ENCODE assay signal across 8 mouse cellular contexts in genomic region chr2:6721460-6722401, GRCm38 (mm10).
A peak's percentile ranks its signal among the peaks of the same experiment; 100 is the strongest.
DNase-seq lines count a peak whose midpoint lies in the region; ATAC-seq and TF ChIP-seq lines count a peak whose summit lies in the region.

No protein-coding gene starts in this region.

- TF ChIP-seq CTCF in brain, embryonic 14.5 days (IDR thresholded peaks at IDR 0.05; ENCODE audit: borderline replicate concordance, extremely low read depth, insufficient read depth, insufficient read length): no peak

- H3K27me3 ChIP-seq in forebrain, embryonic 11.5 days (ENCODE audit: control insufficient read depth, insufficient read depth, low read length): no peaks in the 10 kb centered on the region
- H3K27me3 ChIP-seq in hindbrain, embryonic 13.5 days: no peaks in the 10 kb centered on the region
- H3K27me3 ChIP-seq in limb, embryonic 10.5 days (ENCODE audit: low read depth, poor library complexity, severe bottlenecking): no peaks in the 10 kb centered on the region
- no peaks in the 10 kb centered on the region for H3K27me3 ChIP-seq in midbrain, embryonic 13.5 days
- no peaks in the 10 kb centered on the region for H3K27me3 ChIP-seq in stomach, embryonic 14.5 days (ENCODE audit: control insufficient read depth, insufficient read depth, low read length)

- H3K4me3 ChIP-seq in forebrain, embryonic 11.5 days (ENCODE audit: low read depth, low read length): peak overlapping the region; percentile 32
- peak overlapping the region; percentile 45 for H3K4me3 ChIP-seq in hindbrain, embryonic 13.5 days
- H3K4me3 ChIP-seq in limb, embryonic 10.5 days: peak overlapping the region; percentile 54
- peak overlapping the region; percentile 42 for H3K4me3 ChIP-seq in midbrain, embryonic 13.5 days (replicated peaks)
- peak overlapping the region; percentile 27 for H3K4me3 ChIP-seq in stomach, embryonic 14.5 days (ENCODE audit: low read depth, low read length)

- no peaks in the 10 kb centered on the region for H3K9me3 ChIP-seq in forebrain, embryonic 11.5 days (ENCODE audit: control insufficient read depth, low read length)
- no peaks in the 10 kb centered on the region for H3K9me3 ChIP-seq in hindbrain, embryonic 13.5 days
- H3K9me3 ChIP-seq in limb, embryonic 10.5 days (replicated peaks): no peaks in the 10 kb centered on the region
- H3K9me3 ChIP-seq in midbrain, embryonic 13.5 days: no peaks in the 10 kb centered on the region
- no peaks in the 10 kb centered on the region for H3K9me3 ChIP-seq in stomach, embryonic 14.5 days (ENCODE audit: control insufficient read depth, low read depth, low read length)

- no peaks in the 10 kb centered on the region for H3K36me3 ChIP-seq in forebrain, embryonic 11.5 days (ENCODE audit: control insufficient read depth, insufficient read depth, low read length)
- H3K36me3 ChIP-seq in hindbrain, embryonic 13.5 days: no peaks in the 10 kb centered on the region
- H3K36me3 ChIP-seq in limb, embryonic 10.5 days: no peaks in the 10 kb centered on the region
- H3K36me3 ChIP-seq in midbrain, embryonic 13.5 days: no peaks in the 10 kb centered on the region
- H3K36me3 ChIP-seq in stomach, embryonic 14.5 days (ENCODE audit: control insufficient read depth, insufficient read depth, low read length): no peaks in the 10 kb centered on the region

- peak; percentile 28 for DNase-seq in adrenal gland, postnatal 14 days
- no peak for DNase-seq in adrenal gland, postnatal 10 days
- DNase-seq in brain, embryonic 14.5 days (ENCODE audit: low read depth): peak; percentile 94
- peak; percentile 78 for DNase-seq in forebrain, embryonic 11.5 days (ENCODE audit: low spot score)
- peak; percentile 55 for DNase-seq in limb, embryonic 10.5 days (ENCODE audit: low spot score)

- H3K27ac ChIP-seq in forebrain, embryonic 11.5 days (ENCODE audit: low read depth, low read length): peak overlapping the region; percentile 76
- H3K27ac ChIP-seq in hindbrain, embryonic 13.5 days: peak overlapping the region; percentile 90
- peak overlapping the region; percentile 85 for H3K27ac ChIP-seq in limb, embryonic 10.5 days
- H3K27ac ChIP-seq in midbrain, embryonic 13.5 days: peak overlapping the region; percentile 82
- H3K27ac ChIP-seq in stomach, embryonic 14.5 days (ENCODE audit: low read length): peak overlapping the region; percentile 12; the same call in 1 of the 2 replicates

- TF ChIP-seq POLR2A in brain, embryonic 14.5 days (IDR thresholded peaks at IDR 0.05; ENCODE audit: borderline replicate concordance, extremely low read depth, insufficient read depth, insufficient read length, poor library complexity, severe bottlenecking): no peak

- H3K4me2 ChIP-seq in forebrain, embryonic 11.5 days (ENCODE audit: low read depth, low read length, severe bottlenecking): peak overlapping the region; percentile 83
- peak overlapping the region; percentile 83 for H3K4me2 ChIP-seq in hindbrain, embryonic 13.5 days
- peak overlapping the region; percentile 68 for H3K4me2 ChIP-seq in midbrain, embryonic 13.5 days (replicated peaks)
- peak overlapping the region; percentile 52 for H3K4me2 ChIP-seq in stomach, embryonic 14.5 days (replicated peaks; ENCODE audit: low read depth, low read length)

- WGBS in forebrain, embryonic 11.5 days: 4% methylated on average over 17 of the region's 17 CpGs
- 4% methylated on average over 17 of the region's 17 CpGs for WGBS in hindbrain, embryonic 13.5 days
- 10% methylated on average over 17 of the region's 17 CpGs for WGBS in limb, embryonic 10.5 days
- 11% methylated on average over 17 of the region's 17 CpGs for WGBS in midbrain, embryonic 13.5 days
- 16% methylated on average over 17 of the region's 17 CpGs for WGBS in stomach, embryonic 14.5 days

- peak; percentile 94 for ATAC-seq in forebrain, embryonic 11.5 days (replicated peaks; ENCODE audit: low FRiP score)
- peak; percentile 85 for ATAC-seq in hindbrain, embryonic 13.5 days (ENCODE audit: low FRiP score)
- peak; percentile 84 for ATAC-seq in midbrain, embryonic 13.5 days
- ATAC-seq in stomach, embryonic 14.5 days (ENCODE audit: insufficient number of reproducible peaks, insufficient read depth, low FRiP score, low read depth): peak; percentile 75; the same call in 1 of the 2 replicates

- H3K9ac ChIP-seq in forebrain, embryonic 11.5 days (ENCODE audit: low read length): peak overlapping the region; percentile 67
- peak overlapping the region; percentile 75 for H3K9ac ChIP-seq in hindbrain, embryonic 13.5 days
- peak overlapping the region; percentile 68 for H3K9ac ChIP-seq in midbrain, embryonic 13.5 days (replicated peaks)
- 0 out of 2 replicates have a peak overlapping the region, but pooled peaks have one; percentile 4 for H3K9ac ChIP-seq in stomach, embryonic 14.5 days (replicated peaks; ENCODE audit: low read depth, low read length)

- H3K4me1 ChIP-seq in forebrain, embryonic 11.5 days (replicated peaks; ENCODE audit: control insufficient read depth, insufficient read depth, low read length): peaks cover 10% of the 10 kb centered on the region; the same call in 1 of the 2 replicates
- H3K4me1 ChIP-seq in hindbrain, embryonic 13.5 days (replicated peaks): peaks cover 35% of the 10 kb centered on the region
- H3K4me1 ChIP-seq in limb, embryonic 10.5 days: peaks cover 27% of the 10 kb centered on the region
- H3K4me1 ChIP-seq in midbrain, embryonic 13.5 days (replicated peaks): peaks cover 31% of the 10 kb centered on the region
- H3K4me1 ChIP-seq in stomach, embryonic 14.5 days (ENCODE audit: control insufficient read depth, insufficient read depth, low read length): peaks cover 12% of the 10 kb centered on the region; the same call in 1 of the 2 replicates

Comparison
In these comparisons a context has a peak if more than half of its experiments do, and no peak if none do; other contexts are left out.
1. H3K27ac ChIP-seq: peak in every context shown above with its lines; median percentile 90 in hindbrain, embryonic 13.5 days; 85 in limb, embryonic 10.5 days; 82 in midbrain, embryonic 13.5 days; 76 in forebrain, embryonic 11.5 days; 12 in stomach, embryonic 14.5 days.
2. H3K9ac ChIP-seq: peak in every context shown above with its lines; median percentile 75 in hindbrain, embryonic 13.5 days; 68 in midbrain, embryonic 13.5 days; 67 in forebrain, embryonic 11.5 days; 4 in stomach, embryonic 14.5 days.